Mouse (Mus musculus) embryonic fibroblast, embryonic 13.5 days (primary cell): ENCODE measurements around the gene Olfr545.

Experiments used
- CTCF ChIP-seq: IDR thresholded peaks from 2 replicates; pipeline ENCODE4 v1.5.1; 2011; ENCODE audit warnings: mild to moderate bottlenecking, control low read depth, low read length, moderate library complexity, borderline replicate concordance; ENCODE audit not compliant: insufficient read depth
- POLR2A ChIP-seq: IDR thresholded peaks from 2 replicates; pipeline ENCODE4 v1.6.1; 2011; ENCODE audit warnings: low read depth, mild to moderate bottlenecking, control low read depth, low read length, moderate library complexity

- TF ChIP-seq CTCF = no peak
- no peak for TF ChIP-seq POLR2A
Measured at GRCm38 (mm10) chr7:102508066-102508465, 8.7 kb upstream of the Olfr545 start.
